Mouse (Mus musculus): Measurements from ENCODE around the gene Gm20388. TPM values are rescaled to one million over a fixed set of nuclear protein-coding genes. Genes with fewer than 3 reads are reported as not detected.

The Gm20388 gene
- polyA plus RNA-seq, 1 experiment from 2014 or later: not detected

GRCm38 (mm10) chr8:123101735-123102685, 3191.4 kb downstream of the Gm20388 start, which contains the start of gene Rpl13:
TSS of gene Rpl13 (plus strand) at chr8:123102350.

GRCm38 (mm10) chr8:123117127-123117731, 3206.6 kb downstream of the Gm20388 start, which contains the start of gene Cpne7:
TSS of gene Cpne7 (plus strand) at chr8:123117374.

GRCm38 (mm10) chr8:123157888-123158465, 3247.3 kb downstream of the Gm20388 start, which contains the start of gene Sult5a1:
TSS of gene Sult5a1 (minus strand) at chr8:123158315.

GRCm38 (mm10) chr8:123185566-123186409, 3275.1 kb downstream of the Gm20388 start, which contains the start of gene Dpep1:
TSS of gene Dpep1 (plus strand) at chr8:123186242.

GRCm38 (mm10) chr8:123212321-123213117, 3301.9 kb downstream of the Gm20388 start, which contains the start of the genes Chmp1a and Spata33:
TSS of gene Chmp1a (minus strand) at chr8:123212763.
TSS of gene Spata33 (plus strand) at chr8:123212832.

GRCm38 (mm10) chr8:123224278-123225266, 3313.9 kb downstream of the Gm20388 start, which contains the start of gene Cdk10:
TSS of gene Cdk10 (plus strand) at chr8:123224842.

GRCm38 (mm10) chr8:123235520-123236497, 3325.2 kb downstream of the Gm20388 start, which contains the start of gene Spata2l:
TSS of gene Spata2l (minus strand) at chr8:123236233.

GRCm38 (mm10) chr8:123254099-123254885, 3343.7 kb downstream of the Gm20388 start, which contains the start of the genes Zfp276 and Vps9d1:
TSS of gene Zfp276 (plus strand) at chr8:123254195.
TSS of gene Vps9d1 (minus strand) at chr8:123254348.

GRCm38 (mm10) chr8:123318467-123318911, 3407.8 kb downstream of the Gm20388 start, which contains the start of gene Fanca:
TSS of gene Fanca (minus strand) at chr8:123318576.

GRCm38 (mm10) chr8:123332262-123333090, 3421.8 kb downstream of the Gm20388 start, which contains the start of gene Spire2:
TSS of gene Spire2 (plus strand) at chr8:123332713.

GRCm38 (mm10) chr8:123373403-123374238, 3463.0 kb downstream of the Gm20388 start, which contains the start of gene Tcf25:
TSS of gene Tcf25 (plus strand) at chr8:123373753.

GRCm38 (mm10) chr8:123406786-123407185, 3496.1 kb downstream of the Gm20388 start, which contains the start of gene Mc1r:
TSS of gene Mc1r (plus strand) at chr8:123407107.

GRCm38 (mm10) chr8:123411246-123411645, 3500.6 kb downstream of the Gm20388 start, which contains the start of gene Tubb3:
TSS of gene Tubb3 (plus strand) at chr8:123411424.

GRCm38 (mm10) chr8:123423441-123423840, 3512.8 kb downstream of the Gm20388 start, which contains the start of gene Def8:
TSS of gene Def8 (plus strand) at chr8:123423527.

Data from skeletal muscle tissue, postnatal 0 days (tissue).